Mouse (Mus musculus): Measurements from ENCODE around the gene Fam206a. TPM values are rescaled to one million over a fixed set of nuclear protein-coding genes. Genes with fewer than 3 reads are reported as not detected.
A peak's percentile ranks its signal among the peaks of the same experiment; 100 is the strongest.

Fam206a gene
- polyA plus RNA-seq, 2 experiments, result 2.8 to 6.0 TPM

GRCm38 (mm10) chr4:56840297-56840696, 38.2 kb downstream of the Fam206a start:
- H3K27ac ChIP-seq, result no peak overlapping the region
- H3K27me3 ChIP-seq (ENCODE audit: control insufficient read depth, insufficient read depth, low read length), result no peaks in the 10 kb centered on the region
- H3K36me3 ChIP-seq (replicated peaks; ENCODE audit: control insufficient read depth, insufficient read depth, low read depth), result peaks cover 3% of the 10 kb centered on the region; the same call in 1 of the 2 replicates
- DNase-seq (ENCODE audit: low read depth in 3 of 3, low spot score in 3 of 3), result no peak
- no peak overlapping the region for H3K4me3 ChIP-seq (ENCODE audit: insufficient read depth in 1 of 2, low read depth in 2 of 2, low read length in 2 of 2)
- H3K9me3 ChIP-seq (ENCODE audit: control insufficient read depth, low read length), result no peaks in the 10 kb centered on the region
- 72% methylated on average over 3 of the region's 3 CpGs for WGBS (ENCODE audit: insufficient replicate concordance)
- TF ChIP-seq EP300 (IDR thresholded peaks at IDR 0.05; ENCODE audit: low read depth) (no peak), CTCF (IDR thresholded peaks at IDR 0.05; ENCODE audit: low read depth) (no peak)
- H3K4me1 ChIP-seq (replicated peaks; ENCODE audit: control insufficient read depth in 2 of 2, insufficient read depth in 2 of 2, low read length in 1 of 2), result no peaks in the 10 kb centered on the region; a peak in 1 of 4 replicates
- no peak overlapping the region for H3K9ac ChIP-seq (replicated peaks)
- H3K4me2 ChIP-seq (ENCODE audit: low read depth), result no peak overlapping the region
- ATAC-seq (ENCODE audit: insufficient read depth), result no peak

- Histone ChIP-seq H3K27ac (no peak overlapping the region), H3K36me3 (replicated peaks; ENCODE audit: control insufficient read depth, insufficient read depth, low read depth) (peaks cover 3% of the 10 kb centered on the region; the same call in 1 of the 2 replicates), H3K27me3 (ENCODE audit: control insufficient read depth, insufficient read depth, low read length) (no peaks in the 10 kb centered on the region), H3K4me2 (ENCODE audit: low read depth) (no peak overlapping the region), H3K4me3 (ENCODE audit: insufficient read depth in 1 of 2, low read depth in 2 of 2, low read length in 2 of 2) (no peak overlapping the region), H3K4me1 (replicated peaks; ENCODE audit: control insufficient read depth in 2 of 2, insufficient read depth in 2 of 2, low read length in 1 of 2) (no peaks in the 10 kb centered on the region; a peak in 1 of 4 replicates), H3K9ac (replicated peaks) (no peak overlapping the region), H3K9me3 (ENCODE audit: control insufficient read depth, low read length) (no peaks in the 10 kb centered on the region)
- 52% methylated on average over 7 of the region's 7 CpGs for WGBS (ENCODE audit: insufficient replicate concordance)
- TF ChIP-seq CTCF (IDR thresholded peaks at IDR 0.05; ENCODE audit: low read depth), result no peak
- no peak for TF ChIP-seq EP300 (IDR thresholded peaks at IDR 0.05; ENCODE audit: low read depth)
- DNase-seq (ENCODE audit: low read depth in 3 of 3, low spot score in 3 of 3) (no peak), ATAC-seq (ENCODE audit: insufficient read depth) (no peak)
These were observed 40.4 kb downstream of the Fam206a start for GRCm38 (mm10) chr4:56842501-56842900.

GRCm38 (mm10) chr4:56843963-56844362, 41.8 kb downstream of the Fam206a start:
- Histone ChIP-seq H3K27ac (no peak overlapping the region), H3K27me3 (ENCODE audit: control insufficient read depth, insufficient read depth, low read length) (no peaks in the 10 kb centered on the region), H3K9me3 (ENCODE audit: control insufficient read depth, low read length) (no peaks in the 10 kb centered on the region), H3K4me3 (ENCODE audit: insufficient read depth in 1 of 2, low read depth in 2 of 2, low read length in 2 of 2) (no peak overlapping the region), H3K4me1 (replicated peaks; ENCODE audit: control insufficient read depth in 2 of 2, insufficient read depth in 2 of 2, low read length in 1 of 2) (no peaks in the 10 kb centered on the region; a peak in 1 of 4 replicates), H3K36me3 (replicated peaks; ENCODE audit: control insufficient read depth, insufficient read depth, low read depth) (peaks cover 3% of the 10 kb centered on the region; the same call in 1 of the 2 replicates), H3K4me2 (ENCODE audit: low read depth) (no peak overlapping the region), H3K9ac (replicated peaks) (no peak overlapping the region)
- WGBS (ENCODE audit: insufficient replicate concordance), result 75% methylated on average over 2 of the region's 2 CpGs
- no peak for ATAC-seq (ENCODE audit: insufficient read depth)
- TF ChIP-seq EP300 (IDR thresholded peaks at IDR 0.05; ENCODE audit: low read depth) (no peak), CTCF (IDR thresholded peaks at IDR 0.05; ENCODE audit: low read depth) (peak; percentile 58)
- DNase-seq (ENCODE audit: low read depth in 3 of 3, low spot score in 3 of 3), result no peak

GRCm38 (mm10) chr4:56844911-56845310, 42.8 kb downstream of the Fam206a start:
- H3K9me3 ChIP-seq (ENCODE audit: control insufficient read depth, low read length), result no peaks in the 10 kb centered on the region
- no peaks in the 10 kb centered on the region; a peak in 1 of 4 replicates for H3K4me1 ChIP-seq (replicated peaks; ENCODE audit: control insufficient read depth in 2 of 2, insufficient read depth in 2 of 2, low read length in 1 of 2)
- TF ChIP-seq CTCF (IDR thresholded peaks at IDR 0.05; ENCODE audit: low read depth) (no peak), EP300 (IDR thresholded peaks at IDR 0.05; ENCODE audit: low read depth) (no peak)
- DNase-seq (ENCODE audit: low read depth in 3 of 3, low spot score in 3 of 3) (no peak), ATAC-seq (ENCODE audit: insufficient read depth) (no peak)
- H3K36me3 ChIP-seq (replicated peaks; ENCODE audit: control insufficient read depth, insufficient read depth, low read depth), result peaks cover 3% of the 10 kb centered on the region; the same call in 1 of the 2 replicates
- H3K27ac ChIP-seq, result no peak overlapping the region
- no peak overlapping the region for H3K9ac ChIP-seq (replicated peaks)
- no peak overlapping the region for H3K4me3 ChIP-seq (ENCODE audit: insufficient read depth in 1 of 2, low read depth in 2 of 2, low read length in 2 of 2)
- H3K4me2 ChIP-seq (ENCODE audit: low read depth), result no peak overlapping the region
- H3K27me3 ChIP-seq (ENCODE audit: control insufficient read depth, insufficient read depth, low read length), result no peaks in the 10 kb centered on the region
- 77% methylated on average over 4 of the region's 4 CpGs for WGBS (ENCODE audit: insufficient replicate concordance)

GRCm38 (mm10) chr4:56845896-56846533, 43.9 kb downstream of the Fam206a start:
- Histone ChIP-seq H3K27me3 (ENCODE audit: control insufficient read depth, insufficient read depth, low read length) (no peaks in the 10 kb centered on the region), H3K36me3 (replicated peaks; ENCODE audit: control insufficient read depth, insufficient read depth, low read depth) (peaks cover 3% of the 10 kb centered on the region; the same call in 1 of the 2 replicates), H3K4me3 (ENCODE audit: insufficient read depth in 1 of 2, low read depth in 2 of 2, low read length in 2 of 2) (no peak overlapping the region), H3K27ac (no peak overlapping the region), H3K4me1 (replicated peaks; ENCODE audit: control insufficient read depth in 2 of 2, insufficient read depth in 2 of 2, low read length in 1 of 2) (no peaks in the 10 kb centered on the region; a peak in 1 of 4 replicates), H3K4me2 (ENCODE audit: low read depth) (no peak overlapping the region), H3K9ac (replicated peaks) (no peak overlapping the region), H3K9me3 (ENCODE audit: control insufficient read depth, low read length) (no peaks in the 10 kb centered on the region)
- no peak for TF ChIP-seq CTCF (IDR thresholded peaks at IDR 0.05; ENCODE audit: low read depth)
- TF ChIP-seq EP300 (IDR thresholded peaks at IDR 0.05; ENCODE audit: low read depth), result no peak
- 69% methylated on average over 12 of the region's 12 CpGs for WGBS (ENCODE audit: insufficient replicate concordance)
- ATAC-seq (ENCODE audit: insufficient read depth) (no peak), DNase-seq (ENCODE audit: low read depth in 3 of 3, low spot score in 3 of 3) (no peak)
